Mouse (Mus musculus) heart, embryonic 12.5 days (tissue): ENCODE data around the gene Tsks. TPM values are rescaled to one million over a fixed set of nuclear protein-coding genes. Genes with fewer than 3 reads are reported as not detected.

Experiments
- ATAC-seq: fragments of 200-750 bp; cut with Nextera tagmentation; 2 replicates; pipeline ENCODE4 v1.8.0; 2017; ENCODE audit warnings: moderate TSS enrichment, moderate library complexity; ENCODE audit not compliant: insufficient number of reproducible peaks, low FRiP score
- H3K27ac ChIP-seq: fragments of 300-500 bp; sonication (generic); 2 replicates; pipeline ENCODE4 v1.5.1; 2016; ENCODE audit warnings: mild to moderate bottlenecking, moderate library complexity; ENCODE audit not compliant: poor library complexity, severe bottlenecking
- H3K27me3 ChIP-seq: fragments of 300-500 bp; sonication (generic); replicated peaks from 2 replicates; pipeline ENCODE4 v1.6.1; 2016; ENCODE audit warnings: mild to moderate bottlenecking, moderate library complexity
- H3K36me3 ChIP-seq: fragments of 300-500 bp; sonication (generic); 2 replicates; pipeline ENCODE4 v1.6.1; 2016; ENCODE audit warnings: mild to moderate bottlenecking, moderate library complexity
- H3K4me1 ChIP-seq: fragments of 300-500 bp; sonication (generic); replicated peaks from 2 replicates; pipeline ENCODE4 v1.6.1; 2016; ENCODE audit warnings: mild to moderate bottlenecking
- H3K4me2 ChIP-seq: fragments of 300-500 bp; sonication (generic); 2 replicates; pipeline ENCODE4 v1.6.1; 2016; ENCODE audit warnings: mild to moderate bottlenecking, moderate library complexity
- H3K4me3 ChIP-seq: fragments of 300-500 bp; sonication (generic); 2 replicates; pipeline ENCODE4 v1.5.1; 2016; ENCODE audit warnings: mild to moderate bottlenecking
- H3K9ac ChIP-seq: fragments of 300-500 bp; sonication (generic); 2 replicates; pipeline ENCODE4 v1.6.1; 2016; ENCODE audit warnings: mild to moderate bottlenecking, moderate library complexity
- H3K9me3 ChIP-seq: fragments of 300-500 bp; sonication (generic); replicated peaks from 2 replicates; pipeline ENCODE4 v1.6.1; 2016; ENCODE audit warnings: mild to moderate bottlenecking, moderate library complexity
- WGBS: fragments of 180-500 bp; shearing (Covaris S2); methylation state at CpG from one replicate; pipeline ENCODE4 v1.1.7; 2016; 5-methylcytosine and 5-hydroxymethylcytosine counted together
- polyA plus RNA-seq: library from polyadenylated mRNA; unstranded; fragments of >200 nt; fragmentation: Nextera tagmentation; extraction: Ambion mirVana; gene quantifications from 2 replicates; pipeline ENCODE4 v1.2.1, GENCODE M21; 2016

Gene Tsks
- polyA plus RNA-seq, 1 experiment from 2014 or later, result not detected

GRCm38 (mm10) chr7:44951960-44952359 lies 9.0 kb downstream of the Tsks start:
- H3K4me1 ChIP-seq, result peaks cover 16% of the 10 kb centered on the region
- peak overlapping the region; percentile 75 for H3K9ac ChIP-seq
- H3K9me3 ChIP-seq, result no peaks in the 10 kb centered on the region
- no peak overlapping the region for H3K27ac ChIP-seq
- peaks cover 42% of the 10 kb centered on the region for H3K27me3 ChIP-seq
- no peaks in the 10 kb centered on the region for H3K36me3 ChIP-seq
- under 1% methylated on average over 10 of the region's 10 CpGs for WGBS
- peak; percentile 64 for ATAC-seq
- H3K4me3 ChIP-seq, result peak overlapping the region; percentile 58
- H3K4me2 ChIP-seq, result peak overlapping the region; percentile 96

DNA sequence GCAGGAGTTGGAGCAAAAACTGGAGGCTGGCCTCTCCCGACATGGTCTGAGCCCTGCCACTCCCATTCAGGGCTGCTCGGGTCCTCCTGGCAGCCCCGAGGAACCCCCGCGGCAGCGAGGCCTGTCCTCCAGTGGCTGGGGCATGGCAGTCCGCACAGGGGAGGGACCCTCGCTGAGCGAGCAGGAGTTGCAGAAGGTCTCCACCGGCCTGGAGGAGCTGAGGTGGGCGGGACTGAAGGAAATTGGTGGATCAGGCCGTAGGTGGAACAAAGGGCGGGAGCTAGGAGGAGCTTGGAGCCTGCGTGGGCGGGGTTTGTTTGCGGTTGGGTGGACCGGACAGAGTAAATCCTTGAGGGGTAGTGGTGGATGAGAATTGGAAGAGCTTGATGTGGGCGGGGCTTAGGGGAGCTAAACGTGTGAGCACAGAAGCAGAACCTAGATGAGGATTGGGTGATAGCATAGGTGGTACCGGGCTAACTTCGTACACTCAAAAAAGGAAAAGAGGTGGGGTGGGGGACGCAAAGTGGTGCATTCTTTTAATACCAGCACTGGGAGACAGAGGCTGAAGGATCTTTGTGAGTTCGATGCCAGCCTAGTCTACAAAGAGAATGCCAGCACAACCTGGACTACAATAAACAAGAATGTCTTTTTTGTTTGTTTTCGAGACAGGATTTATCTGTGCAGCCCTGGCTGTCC lies 9.8 kb downstream of the Tsks start:
- Histone ChIP-seq H3K9ac (peak overlapping the region; percentile 75), H3K27me3 (peaks cover 40% of the 10 kb centered on the region), H3K9me3 (no peaks in the 10 kb centered on the region), H3K36me3 (no peaks in the 10 kb centered on the region), H3K4me2 (peak overlapping the region; percentile 96), H3K27ac (no peak overlapping the region), H3K4me1 (peaks cover 16% of the 10 kb centered on the region), H3K4me3 (peak overlapping the region; percentile 58)
- ATAC-seq, result peak; percentile 89
- WGBS, result 6% methylated on average over 24 of the region's 24 CpGs

DNA sequence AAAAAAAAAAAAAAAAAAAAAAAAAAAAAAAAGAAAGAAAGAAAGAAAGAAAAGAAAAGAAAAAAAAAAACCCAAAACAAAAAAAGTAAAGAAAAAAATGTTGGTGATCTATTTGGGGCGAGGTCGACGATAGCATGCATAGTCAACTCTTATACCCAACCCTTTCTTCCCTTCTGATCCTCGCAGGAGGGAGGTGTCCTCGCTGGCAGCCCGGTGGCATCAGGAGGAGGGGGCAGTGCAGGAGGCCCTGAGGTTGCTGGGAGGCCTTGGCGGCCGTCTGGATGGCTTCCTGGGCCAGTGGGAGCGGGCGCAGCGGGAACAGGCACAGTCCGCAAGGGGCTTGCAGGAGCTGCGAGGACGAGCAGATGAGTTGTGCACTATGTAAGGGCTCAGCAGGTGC lies 10.6 kb downstream of the Tsks start:
- no peak for ATAC-seq
- H3K9ac ChIP-seq, result no peak overlapping the region
- H3K4me3 ChIP-seq, result no peak overlapping the region
- H3K4me1 ChIP-seq, result peaks cover 16% of the 10 kb centered on the region
- H3K4me2 ChIP-seq, result no peak overlapping the region
- H3K27ac ChIP-seq, result no peak overlapping the region
- H3K9me3 ChIP-seq, result no peaks in the 10 kb centered on the region
- peaks cover 32% of the 10 kb centered on the region for H3K27me3 ChIP-seq
- WGBS, result 54% methylated on average over 14 of the region's 14 CpGs
- no peaks in the 10 kb centered on the region for H3K36me3 ChIP-seq

DNA sequence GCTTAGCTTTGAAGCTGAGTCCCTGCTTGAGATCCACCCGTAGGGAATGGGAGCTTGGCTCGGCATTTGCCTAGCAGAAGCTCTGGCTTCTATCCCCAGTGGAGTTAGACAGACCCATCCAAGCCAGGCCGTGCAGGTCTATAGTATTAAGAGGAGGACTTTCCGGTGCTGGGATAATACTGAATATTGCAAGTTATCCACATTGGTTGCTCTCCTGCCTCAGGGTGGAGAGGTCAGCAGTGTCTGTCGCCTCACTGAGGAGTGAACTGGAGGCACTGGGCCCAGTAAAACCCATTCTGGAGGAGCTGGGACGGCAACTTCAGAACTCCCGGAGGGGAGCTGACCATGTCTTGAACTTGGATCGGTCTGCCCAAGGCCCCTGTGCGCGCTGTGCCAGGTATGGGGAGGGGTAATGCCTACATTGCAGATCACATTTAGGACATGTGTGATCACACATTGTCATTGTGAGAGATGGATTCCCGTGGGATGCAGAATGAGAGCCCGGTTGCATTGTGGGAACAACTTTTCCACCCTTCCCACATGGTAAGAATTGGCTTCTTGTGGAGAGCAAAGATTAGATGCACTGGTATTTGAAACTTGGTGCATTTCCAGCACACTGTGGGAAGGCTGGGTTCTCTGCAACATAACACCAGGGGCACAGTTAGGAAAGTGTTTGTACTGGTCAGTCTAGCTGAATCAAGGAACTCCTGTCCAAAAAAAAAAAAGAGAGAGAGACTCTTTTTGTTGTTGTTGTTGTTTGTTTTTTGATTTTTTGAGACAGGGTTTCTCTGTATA lies 11.3 kb downstream of the Tsks start:
- Histone ChIP-seq H3K27ac (no peak overlapping the region), H3K4me2 (no peak overlapping the region), H3K9me3 (no peaks in the 10 kb centered on the region), H3K4me1 (peaks cover 16% of the 10 kb centered on the region), H3K27me3 (peaks cover 29% of the 10 kb centered on the region), H3K36me3 (no peaks in the 10 kb centered on the region), H3K9ac (no peak overlapping the region), H3K4me3 (no peak overlapping the region)
- ATAC-seq, result no peak
- WGBS, result 82% methylated on average over 12 of the region's 12 CpGs

- 54% methylated on average over 5 of the region's 5 CpGs for WGBS
These were observed 12.6 kb downstream of the Tsks start for GRCm38 (mm10) chr7:44955628-44956027.

GRCm38 (mm10) chr7:44956266-44956665 lies 13.3 kb downstream of the Tsks start:
- Histone ChIP-seq H3K9ac (no peak overlapping the region), H3K27me3 (peaks cover 9% of the 10 kb centered on the region), H3K36me3 (peaks cover 10% of the 10 kb centered on the region), H3K4me1 (peaks cover 16% of the 10 kb centered on the region), H3K4me3 (no peak overlapping the region), H3K4me2 (no peak overlapping the region), H3K27ac (no peak overlapping the region), H3K9me3 (no peaks in the 10 kb centered on the region)
- WGBS, result 61% methylated on average over 6 of the region's 6 CpGs
- ATAC-seq, result no peak

More at GRCm38 (mm10) chr7:44955628-44956027, 12.6 kb downstream of the Tsks start:
- H3K4me1 ChIP-seq, result peaks cover 16% of the 10 kb centered on the region
- no peak overlapping the region for H3K9ac ChIP-seq
- H3K27me3 ChIP-seq, result peaks cover 15% of the 10 kb centered on the region
- no peak overlapping the region for H3K27ac ChIP-seq
- no peaks in the 10 kb centered on the region for H3K9me3 ChIP-seq
- H3K36me3 ChIP-seq, result peaks cover 3% of the 10 kb centered on the region
- no peak overlapping the region for H3K4me2 ChIP-seq
- ATAC-seq, result no peak
- H3K4me3 ChIP-seq, result no peak overlapping the region

DNA sequence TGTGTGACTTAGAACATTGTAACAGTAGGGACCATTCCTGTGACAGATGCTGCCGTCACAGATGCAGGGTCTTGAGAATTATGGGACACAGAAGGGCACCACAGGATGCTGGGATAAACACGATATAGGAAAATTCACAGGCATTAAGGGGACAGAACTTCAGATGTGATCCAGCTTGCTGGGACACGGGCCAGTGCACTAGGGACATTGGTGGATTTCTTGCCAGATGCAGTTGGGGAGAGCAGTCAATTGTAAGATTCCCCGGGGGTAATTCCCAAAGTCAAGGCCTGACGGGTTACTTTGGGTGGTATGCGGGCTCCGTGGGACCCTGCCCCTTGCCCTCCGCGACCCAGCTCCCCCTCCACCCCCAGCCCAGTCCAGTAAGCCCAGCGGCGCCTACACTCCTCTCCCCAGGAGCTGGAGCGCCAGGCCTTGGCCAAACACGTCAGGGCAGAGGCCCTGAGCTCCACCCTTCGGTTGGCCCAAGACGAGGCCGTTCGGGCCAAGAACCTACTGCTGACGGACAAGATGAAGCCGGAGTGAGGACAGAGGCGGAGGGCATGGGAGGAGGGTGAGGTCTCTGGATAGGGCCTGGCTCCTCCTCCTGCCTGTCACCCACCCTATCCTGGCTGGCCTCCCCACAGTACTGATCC lies 14.3 kb downstream of the Tsks start:
- H3K4me3 ChIP-seq, result no peak overlapping the region
- no peaks in the 10 kb centered on the region for H3K9me3 ChIP-seq
- no peak for ATAC-seq
- H3K27me3 ChIP-seq, result no peaks in the 10 kb centered on the region
- no peak overlapping the region for H3K27ac ChIP-seq
- H3K36me3 ChIP-seq, result peaks cover 19% of the 10 kb centered on the region
- 69% methylated on average over 20 of the region's 20 CpGs for WGBS
- H3K9ac ChIP-seq, result no peak overlapping the region
- no peak overlapping the region for H3K4me2 ChIP-seq
- peaks cover 8% of the 10 kb centered on the region for H3K4me1 ChIP-seq

- no peak for ATAC-seq
- 52% methylated on average over 7 of the region's 7 CpGs for WGBS
These were observed 15.2 kb downstream of the Tsks start for GRCm38 (mm10) chr7:44958208-44958607.

DNA sequence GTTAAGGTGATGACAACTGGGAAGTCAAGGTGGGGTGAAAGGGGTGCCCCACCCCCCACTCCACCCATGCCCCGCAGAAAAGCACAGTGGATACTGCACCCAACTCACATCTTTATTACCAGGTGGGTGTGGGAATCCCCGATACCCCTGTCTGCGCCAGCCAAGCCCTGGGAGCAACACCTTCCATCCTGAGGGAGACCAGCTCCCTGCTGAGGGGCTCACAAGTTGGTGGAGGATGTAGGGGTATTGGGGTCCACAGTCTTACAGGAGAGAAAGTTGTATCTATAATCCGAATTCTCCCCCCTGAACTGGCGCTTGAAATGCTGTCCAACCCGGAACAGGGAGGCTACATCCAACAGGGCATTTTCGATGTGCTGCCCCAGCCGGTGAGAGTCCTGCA lies 16.3 kb downstream of the Tsks start:
- Histone ChIP-seq H3K4me3 (no peak overlapping the region), H3K36me3 (peaks cover 33% of the 10 kb centered on the region), H3K27me3 (no peaks in the 10 kb centered on the region), H3K9ac (no peak overlapping the region), H3K27ac (no peak overlapping the region), H3K9me3 (no peaks in the 10 kb centered on the region), H3K4me1 (no peaks in the 10 kb centered on the region), H3K4me2 (no peak overlapping the region)
- WGBS, result 63% methylated on average over 8 of the region's 8 CpGs
- no peak for ATAC-seq

More at GRCm38 (mm10) chr7:44958208-44958607, 15.2 kb downstream of the Tsks start:
- H3K9ac ChIP-seq, result no peak overlapping the region
- no peaks in the 10 kb centered on the region for H3K9me3 ChIP-seq
- no peak overlapping the region for H3K4me2 ChIP-seq
- peaks cover 27% of the 10 kb centered on the region for H3K36me3 ChIP-seq
- H3K27ac ChIP-seq, result no peak overlapping the region
- no peaks in the 10 kb centered on the region for H3K27me3 ChIP-seq
- H3K4me3 ChIP-seq, result no peak overlapping the region
- no peaks in the 10 kb centered on the region for H3K4me1 ChIP-seq

DNA sequence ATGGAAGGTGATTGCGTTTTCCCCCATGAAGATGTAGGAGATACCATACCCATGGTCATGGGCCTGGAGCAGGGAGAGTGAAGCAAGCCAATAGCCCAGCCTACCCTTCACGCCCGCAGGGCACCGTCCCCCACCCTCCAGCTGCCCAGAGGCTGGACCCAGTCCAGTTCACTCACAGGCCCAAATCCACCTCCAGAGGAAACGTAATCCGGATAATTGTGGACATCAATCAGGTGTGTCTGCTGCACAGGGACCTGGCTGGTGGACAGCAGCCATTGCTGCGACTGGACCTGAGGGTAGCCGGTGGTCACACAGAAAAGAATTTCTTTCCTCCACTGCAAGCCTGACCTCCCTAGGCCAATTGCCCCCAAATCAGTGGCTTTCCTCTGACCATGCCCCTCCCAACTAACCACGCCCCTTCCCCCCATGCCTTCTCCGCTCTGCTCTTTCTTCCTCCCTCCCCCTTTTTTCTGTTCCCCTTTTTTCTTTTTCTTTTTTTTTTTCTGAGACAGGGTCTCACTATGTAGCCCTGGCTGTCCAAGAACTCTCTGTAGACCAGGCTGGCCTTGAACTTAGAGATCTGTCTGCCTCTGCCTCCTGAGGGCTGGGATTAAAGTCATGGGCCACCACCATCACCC lies 17.0 kb downstream of the Tsks start:
- no peak overlapping the region for H3K9ac ChIP-seq
- no peak overlapping the region for H3K4me3 ChIP-seq
- H3K36me3 ChIP-seq, result peaks cover 36% of the 10 kb centered on the region
- no peak overlapping the region for H3K27ac ChIP-seq
- H3K4me2 ChIP-seq, result no peak overlapping the region
- H3K9me3 ChIP-seq, result no peaks in the 10 kb centered on the region
- H3K4me1 ChIP-seq, result no peaks in the 10 kb centered on the region
- ATAC-seq, result no peak
- H3K27me3 ChIP-seq, result no peaks in the 10 kb centered on the region
- 83% methylated on average over 10 of the region's 10 CpGs for WGBS

DNA sequence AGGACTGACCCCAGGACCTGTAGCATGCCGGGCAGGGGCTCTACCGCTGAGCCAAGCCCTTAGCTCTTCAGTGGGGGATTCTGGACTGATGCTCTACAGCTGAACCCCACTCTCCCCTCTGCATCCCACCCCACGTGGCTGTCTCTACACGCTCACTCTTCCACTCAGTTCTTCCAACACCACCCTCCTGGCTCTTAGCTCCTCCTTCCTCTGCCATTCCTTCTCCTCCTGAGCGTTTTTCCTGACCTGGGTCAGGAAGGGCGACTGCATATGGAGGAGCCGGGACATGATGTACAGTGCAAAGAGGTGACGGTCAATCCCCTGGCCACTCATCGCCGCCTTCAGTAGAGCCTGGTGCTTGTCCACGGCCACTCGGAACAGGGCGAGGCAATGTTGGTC lies 17.5 kb downstream of the Tsks start:
- WGBS, result 84% methylated on average over 13 of the region's 13 CpGs
- no peak overlapping the region for H3K4me3 ChIP-seq
- no peaks in the 10 kb centered on the region for H3K27me3 ChIP-seq
- no peak overlapping the region for H3K4me2 ChIP-seq
- H3K36me3 ChIP-seq, result peaks cover 41% of the 10 kb centered on the region
- no peak overlapping the region for H3K27ac ChIP-seq
- no peaks in the 10 kb centered on the region for H3K9me3 ChIP-seq
- no peak for ATAC-seq
- no peaks in the 10 kb centered on the region for H3K4me1 ChIP-seq
- no peak overlapping the region for H3K9ac ChIP-seq
